Mouse (Mus musculus): ENCODE measurements around the gene Wfdc6b.
"Not testable (repeated sequence)": the region's sequence is repeated elsewhere in the genome, so short reads cannot be mapped to it uniquely, and the experiment has no call there.

The Wfdc6b gene

GRCm38 (mm10) chr2:164613471-164613870 lies at the start of gene Wfdc6b, which contains the start of gene Wfdc8:
Wfdc6b (plus strand) TSS chr2:164613522.
Wfdc8 (minus strand) TSS chr2:164613626.
- peak in 1 of 2 experiments; percentile 11 for DNase-seq

- DNase-seq: no peak
These were observed 49.0 kb upstream of the Wfdc6b start for GRCm38 (mm10) chr2:164564346-164564745.

- no peak for DNase-seq
These were observed 46.3 kb upstream of the Wfdc6b start for GRCm38 (mm10) chr2:164566997-164567396.

GRCm38 (mm10) chr2:164567460-164567859 lies 45.9 kb upstream of the Wfdc6b start:
- no peak for DNase-seq

- not testable (repeated sequence) for DNase-seq
These were observed 40.0 kb upstream of the Wfdc6b start, which contains the start of gene Spint3 for GRCm38 (mm10) chr2:164573359-164573758. Spint3 (minus strand) TSS chr2:164573459.

- not testable (repeated sequence) for DNase-seq
These were observed 28.1 kb upstream of the Wfdc6b start, which contains the start of gene Wfdc6a for GRCm38 (mm10) chr2:164585025-164585725. Wfdc6a (minus strand) TSS chr2:164585447.

- DNase-seq: no peak
These were observed 21.3 kb upstream of the Wfdc6b start for GRCm38 (mm10) chr2:164592014-164592413.

GRCm38 (mm10) chr2:164593494-164593893 lies 19.8 kb upstream of the Wfdc6b start, which contains the start of gene Eppin:
Eppin (minus strand) TSS chr2:164593594.
- no peak for DNase-seq

- DNase-seq: no peak
These were observed 13.1 kb upstream of the Wfdc6b start for GRCm38 (mm10) chr2:164600179-164600578.

GRCm38 (mm10) chr2:164603482-164603881 lies 9.8 kb upstream of the Wfdc6b start:
- DNase-seq: no peak

GRCm38 (mm10) chr2:164604411-164604810 lies 8.9 kb upstream of the Wfdc6b start:
- DNase-seq: no peak

GRCm38 (mm10) chr2:164608781-164609180 lies 4.5 kb upstream of the Wfdc6b start:
- DNase-seq: no peak

- DNase-seq: no peak
These were observed 2.1 kb downstream of the Wfdc6b start for GRCm38 (mm10) chr2:164615386-164615785.

GRCm38 (mm10) chr2:164619050-164619449 lies 5.7 kb downstream of the Wfdc6b start:
- no peak for DNase-seq

- DNase-seq: no peak
These were observed 8.5 kb downstream of the Wfdc6b start for GRCm38 (mm10) chr2:164621775-164622174.

GRCm38 (mm10) chr2:164635266-164635665 lies 21.9 kb downstream of the Wfdc6b start:
- no peak for DNase-seq

GRCm38 (mm10) chr2:164638696-164639095 lies 25.4 kb downstream of the Wfdc6b start, which contains the start of gene Wfdc16:
Wfdc16 (minus strand) TSS chr2:164638796.
- DNase-seq: no peak

GRCm38 (mm10) chr2:164641129-164641528 lies 27.8 kb downstream of the Wfdc6b start:
- DNase-seq: no peak

- DNase-seq: no peak
These were observed 28.8 kb downstream of the Wfdc6b start for GRCm38 (mm10) chr2:164641881-164642673.

GRCm38 (mm10) chr2:164655858-164656257 lies 42.5 kb downstream of the Wfdc6b start, which contains the start of gene Wfdc10:
Wfdc10 (plus strand) TSS chr2:164656046.
- DNase-seq: peak; percentile 18 to 33

GRCm38 (mm10) chr2:164656483-164656882 lies 43.2 kb downstream of the Wfdc6b start, which contains the start of gene Wfdc9:
Wfdc9 (minus strand) TSS chr2:164656583.
- DNase-seq: no peak

GRCm38 (mm10) chr2:164664851-164665250 lies 51.5 kb downstream of the Wfdc6b start:
- no peak for DNase-seq

Measured in cerebellum, adult 18-20 months (tissue).